Mouse (Mus musculus): ENCODE data around the gene Arx.

Arx gene

GRCm38 (mm10) chrX:93286291-93286893, at the start of gene Arx:
Gene Arx (plus strand): TSS chrX:93286445.
- no peak for DNase-seq (ENCODE audit: low read depth in 2 of 2, low spot score in 2 of 2)

GRCm38 (mm10) chrX:93251329-93251728, 34.9 kb upstream of the Arx start:
- no peak for DNase-seq (ENCODE audit: low read depth in 2 of 2, low spot score in 2 of 2)

- DNase-seq (ENCODE audit: low read depth in 2 of 2, low spot score in 2 of 2), result no peak
Observed at GRCm38 (mm10) chrX:93275689-93276088, 10.6 kb upstream of the Arx start.

GRCm38 (mm10) chrX:93279940-93280339, 6.3 kb upstream of the Arx start:
- no peak for DNase-seq (ENCODE audit: low read depth in 2 of 2, low spot score in 2 of 2)

- no peak for DNase-seq (ENCODE audit: low read depth in 2 of 2, low spot score in 2 of 2)
Observed at GRCm38 (mm10) chrX:93281028-93281723, 5.1 kb upstream of the Arx start.

GRCm38 (mm10) chrX:93281756-93282155, 4.5 kb upstream of the Arx start:
- DNase-seq (ENCODE audit: low read depth in 2 of 2, low spot score in 2 of 2), result no peak

GRCm38 (mm10) chrX:93285091-93285490, 1.2 kb upstream of the Arx start:
- no peak for DNase-seq (ENCODE audit: low read depth in 2 of 2, low spot score in 2 of 2)

GRCm38 (mm10) chrX:93288339-93288738, 2.1 kb downstream of the Arx start:
- DNase-seq (ENCODE audit: low read depth in 2 of 2, low spot score in 2 of 2), result no peak

GRCm38 (mm10) chrX:93289076-93289475, 2.8 kb downstream of the Arx start:
- DNase-seq (ENCODE audit: low read depth in 2 of 2, low spot score in 2 of 2), result no peak

GRCm38 (mm10) chrX:93289851-93290380, 3.7 kb downstream of the Arx start:
- DNase-seq (ENCODE audit: low read depth in 2 of 2, low spot score in 2 of 2), result no peak

GRCm38 (mm10) chrX:93292031-93292430, 5.8 kb downstream of the Arx start:
- no peak for DNase-seq (ENCODE audit: low read depth in 2 of 2, low spot score in 2 of 2)

- no peak for DNase-seq (ENCODE audit: low read depth in 2 of 2, low spot score in 2 of 2)
Observed at GRCm38 (mm10) chrX:93294736-93295490, 8.7 kb downstream of the Arx start.

GRCm38 (mm10) chrX:93295819-93296218, 9.6 kb downstream of the Arx start:
- DNase-seq (ENCODE audit: low read depth in 2 of 2, low spot score in 2 of 2), result no peak

GRCm38 (mm10) chrX:93297001-93297441, 10.8 kb downstream of the Arx start:
- DNase-seq (ENCODE audit: low read depth in 2 of 2, low spot score in 2 of 2), result no peak

GRCm38 (mm10) chrX:93299046-93299626, 12.9 kb downstream of the Arx start:
- no peak for DNase-seq (ENCODE audit: low read depth in 2 of 2, low spot score in 2 of 2)

- no peak for DNase-seq (ENCODE audit: low read depth in 2 of 2, low spot score in 2 of 2)
Observed at GRCm38 (mm10) chrX:93299771-93300170, 13.5 kb downstream of the Arx start.

GRCm38 (mm10) chrX:93300183-93300815, 14.1 kb downstream of the Arx start:
- no peak for DNase-seq (ENCODE audit: low read depth in 2 of 2, low spot score in 2 of 2)

GRCm38 (mm10) chrX:93301798-93302197, 15.6 kb downstream of the Arx start:
- no peak for DNase-seq (ENCODE audit: low read depth in 2 of 2, low spot score in 2 of 2)

- DNase-seq (ENCODE audit: low read depth in 2 of 2, low spot score in 2 of 2), result no peak
Observed at GRCm38 (mm10) chrX:93305780-93306179, 19.5 kb downstream of the Arx start.

- no peak for DNase-seq (ENCODE audit: low read depth in 2 of 2, low spot score in 2 of 2)
Observed at GRCm38 (mm10) chrX:93317577-93317976, 31.3 kb downstream of the Arx start.

GRCm38 (mm10) chrX:93319979-93320378, 33.7 kb downstream of the Arx start:
- no peak for DNase-seq (ENCODE audit: low read depth in 2 of 2, low spot score in 2 of 2)
